Mouse (Mus musculus) stomach, postnatal 0 days (tissue): ENCODE results near the gene Adi1.

Source experiments
- CTCF ChIP-seq: IDR thresholded peaks from 2 replicates; pipeline ENCODE4 v1.5.1; 2016; ENCODE audit warnings: antibody characterized with exemption, low read depth, mild to moderate bottlenecking, moderate library complexity
- EP300 ChIP-seq: optimal IDR thresholded peaks from 2 replicates; pipeline ENCODE3; 2016; ENCODE audit warnings: antibody characterized with exemption

- peak; percentile 31; the same call in 1 of the 2 replicates for TF ChIP-seq CTCF
- TF ChIP-seq EP300, result no peak
Observed at GRCm38 (mm10) chr12:28638778-28639177, 36.3 kb upstream of the Adi1 start.
